Mouse (Mus musculus): ENCODE results near the gene Ggt5. TPM values are rescaled to one million over a fixed set of nuclear protein-coding genes. Genes with fewer than 3 reads are reported as not detected.

Gene Ggt5
- polyA plus RNA-seq, 1 experiment from 2014 or later = 1.9 TPM

DNA sequence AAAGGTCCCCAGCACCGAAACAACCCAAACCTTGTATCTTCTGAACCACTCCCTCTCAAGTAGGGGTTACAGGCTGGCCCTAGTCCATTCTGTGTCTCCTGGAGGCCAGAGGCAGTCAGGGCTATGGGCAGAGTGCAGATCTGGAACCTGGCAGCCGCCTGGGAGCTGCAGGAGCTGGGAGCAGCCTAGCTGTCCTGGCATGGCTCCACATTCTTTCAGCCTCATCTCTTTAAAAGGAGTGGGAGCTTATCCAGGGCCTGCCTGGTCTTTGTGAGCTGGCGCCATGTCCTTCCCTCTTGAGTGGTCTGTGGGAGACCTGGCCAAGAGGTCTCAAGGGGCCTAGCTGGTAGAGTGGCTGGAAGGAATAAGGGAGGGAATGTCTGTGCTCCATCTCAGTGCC lies 58.2 kb downstream of the Ggt5 start:
- no peak for ATAC-seq (ENCODE audit: low FRiP score)
- peaks cover 20% of the 10 kb centered on the region for H3K4me1 ChIP-seq (replicated peaks)
- no peak overlapping the region for H3K4me2 ChIP-seq
- 0 out of 2 replicates have a peak overlapping the region, but pooled peaks have one; percentile 18 for H3K27ac ChIP-seq
- no peak overlapping the region for H3K9ac ChIP-seq
- H3K36me3 ChIP-seq = peaks cover 71% of the 10 kb centered on the region
- WGBS = 79% methylated on average over 3 of the region's 3 CpGs
- no peaks in the 10 kb centered on the region for H3K9me3 ChIP-seq
- H3K4me3 ChIP-seq = no peak overlapping the region
- no peaks in the 10 kb centered on the region for H3K27me3 ChIP-seq

DNA sequence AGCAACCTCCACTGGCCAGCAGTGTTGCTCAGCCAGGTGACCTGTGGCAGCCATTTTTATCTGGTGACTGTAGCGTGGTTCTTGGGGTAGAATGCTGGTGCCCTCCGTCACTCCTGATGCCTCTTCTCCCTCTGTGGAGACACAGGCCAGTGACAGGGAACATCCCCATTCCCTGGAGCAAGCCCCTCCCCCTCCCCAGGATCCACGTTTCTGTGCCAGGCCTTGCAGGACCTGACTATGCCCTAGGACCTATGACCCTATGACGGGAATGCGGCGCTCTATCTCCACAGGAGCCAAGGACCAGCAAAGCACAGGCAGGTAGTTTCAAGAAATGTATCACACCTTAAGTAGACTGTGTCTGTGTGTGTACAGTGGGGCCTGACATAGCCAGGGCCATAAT lies 59.0 kb downstream of the Ggt5 start:
- Histone ChIP-seq H3K27ac (0 out of 2 replicates have a peak overlapping the region, but pooled peaks have one; percentile 18), H3K36me3 (peaks cover 78% of the 10 kb centered on the region), H3K9me3 (no peaks in the 10 kb centered on the region), H3K27me3 (no peaks in the 10 kb centered on the region), H3K4me2 (no peak overlapping the region), H3K4me1 (replicated peaks) (peaks cover 15% of the 10 kb centered on the region), H3K9ac (no peak overlapping the region), H3K4me3 (no peak overlapping the region)
- WGBS = 85% methylated on average over 6 of the region's 6 CpGs
- ATAC-seq (ENCODE audit: low FRiP score) = no peak

DNA sequence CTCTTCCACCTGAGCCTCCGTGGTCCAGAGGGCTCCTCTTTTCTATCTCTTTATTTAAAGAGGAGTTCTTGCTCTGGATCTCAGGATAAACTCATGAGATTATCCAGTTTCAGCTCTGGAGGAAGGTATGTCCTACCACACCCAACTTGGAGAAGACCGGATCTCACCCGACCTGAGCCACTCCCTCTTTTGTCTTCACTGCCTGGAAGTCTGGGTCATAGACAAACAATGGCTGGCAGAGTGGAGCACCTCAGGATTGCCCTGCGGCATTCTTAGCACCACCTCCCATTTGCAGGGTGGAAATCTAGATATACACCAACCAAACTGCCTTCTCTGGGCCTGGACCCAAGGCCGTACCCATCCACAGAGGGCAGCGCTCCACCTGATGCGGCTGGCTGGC lies 59.9 kb downstream of the Ggt5 start:
- Histone ChIP-seq H3K27ac (no peak overlapping the region), H3K9me3 (no peaks in the 10 kb centered on the region), H3K4me3 (no peak overlapping the region), H3K4me1 (replicated peaks) (peaks cover 6% of the 10 kb centered on the region), H3K36me3 (peaks cover 87% of the 10 kb centered on the region), H3K4me2 (no peak overlapping the region), H3K9ac (no peak overlapping the region), H3K27me3 (no peaks in the 10 kb centered on the region)
- ATAC-seq (ENCODE audit: low FRiP score) = no peak
- 96% methylated on average over 7 of the region's 7 CpGs for WGBS

DNA sequence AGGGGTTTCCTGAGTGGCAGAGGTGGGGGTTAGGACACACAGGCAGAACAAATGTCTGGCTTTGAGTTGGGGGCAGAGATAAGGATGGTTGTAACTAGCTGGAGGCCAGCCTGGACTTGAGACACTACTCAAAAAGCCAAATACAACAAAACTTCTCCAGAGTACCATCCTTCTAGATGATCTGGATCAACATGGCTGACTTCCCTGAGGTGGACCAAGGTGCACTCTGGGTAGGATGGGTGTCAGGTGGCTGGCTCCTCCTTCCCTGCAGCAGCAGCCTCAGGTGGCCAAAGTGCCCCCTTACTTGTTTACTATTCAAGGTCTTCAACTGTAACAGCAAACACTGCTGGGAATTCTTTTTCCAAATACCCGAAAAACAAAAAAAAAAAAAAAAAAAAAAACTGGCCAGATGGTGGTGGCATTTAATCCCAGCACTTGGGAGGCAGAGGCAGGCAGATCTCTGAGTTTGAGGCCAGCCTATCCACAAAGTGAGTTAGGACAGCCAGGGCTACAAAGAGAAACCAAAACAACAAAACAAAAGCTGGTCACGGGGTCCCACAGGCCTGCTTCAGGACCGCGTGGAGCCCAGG lies 60.4 kb downstream of the Ggt5 start:
- no peaks in the 10 kb centered on the region for H3K9me3 ChIP-seq
- H3K4me2 ChIP-seq = no peak overlapping the region
- no peak overlapping the region for H3K9ac ChIP-seq
- WGBS = 93% methylated on average over 4 of the region's 4 CpGs
- H3K27ac ChIP-seq = no peak overlapping the region
- H3K36me3 ChIP-seq = peaks cover 92% of the 10 kb centered on the region
- H3K4me3 ChIP-seq = no peak overlapping the region
- H3K4me1 ChIP-seq (replicated peaks) = 0 out of 2 replicates have a peak, but pooled peaks cover 2% of the 10 kb centered on the region
- ATAC-seq (ENCODE audit: low FRiP score) = no peak
- no peaks in the 10 kb centered on the region for H3K27me3 ChIP-seq

- no peaks in the 10 kb centered on the region for H3K9me3 ChIP-seq
- ATAC-seq (ENCODE audit: low FRiP score) = no peak
- H3K9ac ChIP-seq = no peak overlapping the region
- H3K27ac ChIP-seq = no peak overlapping the region
- no peak overlapping the region for H3K4me3 ChIP-seq
- peaks cover 96% of the 10 kb centered on the region for H3K36me3 ChIP-seq
- H3K4me2 ChIP-seq = no peak overlapping the region
- H3K27me3 ChIP-seq = no peaks in the 10 kb centered on the region
- no peaks in the 10 kb centered on the region for H3K4me1 ChIP-seq (replicated peaks)
- WGBS = 96% methylated on average over 6 of the region's 6 CpGs
These were observed 61.3 kb downstream of the Ggt5 start for GRCm38 (mm10) chr10:75650306-75650902.

DNA sequence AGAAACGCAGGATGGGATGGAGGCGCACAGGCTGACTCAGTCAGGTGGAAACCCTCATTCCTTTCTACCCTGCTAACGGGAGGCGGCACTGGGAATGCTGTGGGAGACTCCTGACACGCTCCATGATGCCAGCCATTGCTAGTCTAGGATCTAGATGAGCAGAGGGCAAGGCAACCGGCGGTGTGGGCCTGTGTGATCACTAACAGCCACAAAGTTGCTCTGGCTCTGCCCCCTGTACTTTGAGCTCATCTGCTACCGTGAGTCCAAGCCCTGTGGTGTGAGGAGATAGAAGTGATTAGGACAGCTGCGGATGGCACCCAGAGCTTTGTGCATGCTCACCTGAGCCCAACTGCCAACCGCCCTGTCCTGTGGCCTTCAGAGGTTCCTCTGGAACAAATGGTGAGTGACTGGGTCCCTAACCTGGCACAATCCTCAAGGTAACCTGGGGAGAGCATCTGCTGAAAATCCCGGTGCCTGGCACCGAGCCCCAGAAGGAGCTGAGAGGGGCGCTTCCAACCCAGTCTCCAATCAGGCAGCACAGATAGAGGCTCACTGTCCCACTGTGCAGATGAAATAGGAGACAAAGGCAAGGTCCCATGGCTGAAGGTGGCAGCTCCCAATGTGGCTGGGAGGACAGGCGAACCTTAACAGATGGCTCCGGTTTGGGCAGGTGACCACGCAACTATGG lies 62.4 kb downstream of the Ggt5 start:
- no peaks in the 10 kb centered on the region for H3K9me3 ChIP-seq
- H3K36me3 ChIP-seq = peaks cover 96% of the 10 kb centered on the region
- no peaks in the 10 kb centered on the region for H3K4me1 ChIP-seq (replicated peaks)
- H3K27ac ChIP-seq = no peak overlapping the region
- 93% methylated on average over 16 of the region's 16 CpGs for WGBS
- H3K4me3 ChIP-seq = no peak overlapping the region
- no peak overlapping the region for H3K9ac ChIP-seq
- no peak overlapping the region for H3K4me2 ChIP-seq
- H3K27me3 ChIP-seq = no peaks in the 10 kb centered on the region
- no peak for ATAC-seq (ENCODE audit: low FRiP score)

DNA sequence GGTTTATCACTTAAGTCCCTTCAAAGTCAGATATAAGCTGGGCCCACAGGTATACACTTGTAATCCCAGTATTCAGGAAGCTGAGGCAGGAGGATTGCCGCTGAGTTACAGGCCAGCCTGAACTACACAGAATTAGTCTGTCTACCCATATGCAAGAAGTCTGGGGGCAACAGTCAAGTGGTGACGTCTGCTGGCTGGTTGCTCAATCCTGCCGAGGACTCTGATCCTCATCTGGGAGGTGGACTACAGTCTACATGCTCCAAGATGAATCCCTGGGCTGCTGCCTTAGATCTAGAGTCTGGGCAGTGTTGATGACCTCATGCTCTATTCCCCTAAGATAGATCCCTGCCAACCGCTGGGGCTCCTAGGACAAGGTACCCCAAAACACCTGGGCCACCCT lies 64.9 kb downstream of the Ggt5 start:
- Histone ChIP-seq H3K36me3 (peaks cover 99% of the 10 kb centered on the region), H3K9me3 (no peaks in the 10 kb centered on the region), H3K4me1 (replicated peaks) (no peaks in the 10 kb centered on the region), H3K4me2 (no peak overlapping the region), H3K4me3 (no peak overlapping the region), H3K9ac (no peak overlapping the region), H3K27me3 (no peaks in the 10 kb centered on the region), H3K27ac (no peak overlapping the region)
- ATAC-seq (ENCODE audit: low FRiP score) = no peak
- WGBS = 93% methylated on average over 4 of the region's 4 CpGs

DNA sequence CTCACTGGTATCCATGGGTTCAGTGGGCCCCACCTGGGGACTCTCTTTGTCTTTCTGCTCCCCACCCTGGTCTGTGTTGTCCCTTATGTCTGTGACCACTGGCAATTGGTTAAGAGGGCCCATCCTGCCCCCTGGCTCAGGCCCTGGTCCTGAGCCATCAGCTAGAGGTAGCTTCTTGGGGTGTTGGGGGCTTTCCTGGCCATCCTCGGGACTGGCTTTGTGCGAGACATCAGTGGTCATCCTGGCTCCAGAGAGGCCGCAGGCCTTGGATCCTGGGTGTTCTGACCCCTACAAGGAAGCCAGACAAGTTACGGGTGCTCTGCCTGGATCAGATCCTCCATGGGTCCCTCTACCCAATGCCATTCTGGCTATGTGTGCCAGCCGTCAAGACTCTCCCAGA lies 68.0 kb downstream of the Ggt5 start:
- ATAC-seq (ENCODE audit: low FRiP score) = no peak
- Histone ChIP-seq H3K4me1 (replicated peaks) (peaks cover 14% of the 10 kb centered on the region), H3K9me3 (no peaks in the 10 kb centered on the region), H3K4me3 (no peak overlapping the region), H3K27ac (no peak overlapping the region), H3K36me3 (peaks cover 90% of the 10 kb centered on the region), H3K4me2 (no peak overlapping the region), H3K9ac (no peak overlapping the region), H3K27me3 (no peaks in the 10 kb centered on the region)
- 91% methylated on average over 5 of the region's 5 CpGs for WGBS

DNA sequence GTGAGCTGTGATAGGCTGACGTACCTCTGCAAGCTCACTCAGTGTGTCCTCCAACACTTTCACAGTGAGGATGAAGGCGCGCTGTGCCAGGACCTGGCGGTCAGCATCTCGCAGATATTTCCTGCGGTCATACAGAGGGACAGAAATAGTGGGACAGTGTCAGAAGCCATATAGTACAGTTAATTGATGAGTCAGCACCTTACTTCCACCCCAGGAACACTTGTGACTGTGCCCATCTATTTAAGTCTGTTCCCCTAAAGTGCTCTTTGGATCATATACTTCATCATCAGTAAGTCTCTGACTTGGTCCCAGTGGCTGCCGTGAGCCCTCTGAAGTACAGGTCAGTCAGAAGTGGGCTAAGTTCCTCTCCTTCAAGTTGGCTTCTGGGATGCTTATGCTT lies 68.6 kb downstream of the Ggt5 start:
- ATAC-seq (ENCODE audit: low FRiP score) = no peak
- Histone ChIP-seq H3K27ac (no peak overlapping the region), H3K4me1 (replicated peaks) (peaks cover 17% of the 10 kb centered on the region), H3K9ac (no peak overlapping the region), H3K4me3 (no peak overlapping the region), H3K36me3 (peaks cover 90% of the 10 kb centered on the region), H3K4me2 (no peak overlapping the region), H3K27me3 (no peaks in the 10 kb centered on the region), H3K9me3 (no peaks in the 10 kb centered on the region)
- WGBS = 98% methylated on average over 7 of the region's 7 CpGs

DNA sequence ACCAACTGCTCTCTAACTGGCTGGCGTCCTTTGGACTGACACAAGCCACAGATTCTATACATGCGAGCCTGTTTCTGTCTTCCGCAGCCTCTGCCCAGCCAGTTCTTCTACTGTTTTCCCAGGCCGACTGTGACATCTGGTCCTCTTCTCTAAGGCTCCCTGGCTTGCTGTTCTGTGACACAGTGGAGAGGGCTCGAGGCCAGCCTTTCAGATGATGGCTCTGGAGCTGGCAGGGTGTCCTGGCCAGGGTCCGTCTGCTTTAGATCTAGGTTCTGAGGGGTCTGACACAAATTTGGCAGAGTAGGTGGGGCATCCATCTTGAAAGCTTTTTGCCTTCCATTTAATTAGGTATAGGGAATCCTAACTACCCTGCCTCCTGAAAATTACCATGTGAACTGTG lies 72.2 kb downstream of the Ggt5 start:
- H3K4me2 ChIP-seq = no peak overlapping the region
- peak overlapping the region; percentile 45 for H3K27ac ChIP-seq
- H3K4me3 ChIP-seq = no peak overlapping the region
- peaks cover 70% of the 10 kb centered on the region for H3K36me3 ChIP-seq
- ATAC-seq (ENCODE audit: low FRiP score) = no peak
- no peak overlapping the region for H3K9ac ChIP-seq
- peaks cover 30% of the 10 kb centered on the region for H3K4me1 ChIP-seq (replicated peaks)
- 76% methylated on average over 6 of the region's 6 CpGs for WGBS
- H3K27me3 ChIP-seq = no peaks in the 10 kb centered on the region
- no peaks in the 10 kb centered on the region for H3K9me3 ChIP-seq

GRCm38 (mm10) chr10:75661876-75662275 lies 72.7 kb downstream of the Ggt5 start:
- Histone ChIP-seq H3K27ac (peak overlapping the region; percentile 45; the same call in 1 of the 2 replicates), H3K4me3 (no peak overlapping the region), H3K9ac (peak overlapping the region; percentile 24; the same call in 1 of the 2 replicates), H3K9me3 (no peaks in the 10 kb centered on the region), H3K4me2 (no peak overlapping the region), H3K36me3 (peaks cover 65% of the 10 kb centered on the region), H3K27me3 (no peaks in the 10 kb centered on the region), H3K4me1 (replicated peaks) (peaks cover 35% of the 10 kb centered on the region)
- WGBS = 72% methylated on average over 3 of the region's 3 CpGs
- ATAC-seq (ENCODE audit: low FRiP score) = no peak

- Histone ChIP-seq H3K36me3 (peaks cover 58% of the 10 kb centered on the region), H3K4me3 (no peak overlapping the region), H3K27me3 (no peaks in the 10 kb centered on the region), H3K27ac (0 out of 2 replicates have a peak overlapping the region, but pooled peaks have one; percentile 45), H3K4me2 (no peak overlapping the region), H3K9me3 (no peaks in the 10 kb centered on the region), H3K4me1 (replicated peaks) (peaks cover 42% of the 10 kb centered on the region), H3K9ac (no peak overlapping the region)
- ATAC-seq (ENCODE audit: low FRiP score) = no peak
- 87% methylated on average over 4 of the region's 4 CpGs for WGBS
These were observed 73.4 kb downstream of the Ggt5 start for GRCm38 (mm10) chr10:75662575-75662974.

Data from hindbrain, embryonic 13.5 days (tissue).